Mouse (Mus musculus): ENCODE measurements at regions not wholly inside any gene's neighbourhood (a gene's known extent, or its start where the extent isn't known, plus 50 kb on each side); places are given as distances from the start of the nearest gene placed in this dataset.
A peak's percentile ranks its signal among the peaks of the same experiment; 100 is the strongest.

DNA sequence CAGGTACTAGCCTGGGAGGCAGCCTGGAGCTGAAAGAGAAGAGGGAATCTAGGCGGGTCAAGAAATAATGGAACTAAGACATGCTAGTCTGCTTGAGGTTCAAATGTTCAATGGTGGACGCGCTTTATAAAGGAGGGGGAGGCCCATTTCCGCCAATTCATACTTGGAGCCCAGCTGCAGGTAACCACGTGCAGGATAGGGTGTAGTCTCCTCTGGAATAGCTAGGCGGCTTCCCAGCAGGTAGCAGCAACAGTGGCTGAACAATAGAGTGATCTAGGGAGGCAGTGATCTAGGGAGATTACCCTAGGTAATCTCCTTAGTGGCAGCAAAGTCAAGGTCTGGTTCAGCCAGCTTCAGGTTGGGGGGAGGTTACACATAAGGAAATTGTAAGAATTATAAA, 134.6 kb downstream of the Sh2d4b start:
- DNase-seq (ENCODE audit: low spot score), result no peak

DNA sequence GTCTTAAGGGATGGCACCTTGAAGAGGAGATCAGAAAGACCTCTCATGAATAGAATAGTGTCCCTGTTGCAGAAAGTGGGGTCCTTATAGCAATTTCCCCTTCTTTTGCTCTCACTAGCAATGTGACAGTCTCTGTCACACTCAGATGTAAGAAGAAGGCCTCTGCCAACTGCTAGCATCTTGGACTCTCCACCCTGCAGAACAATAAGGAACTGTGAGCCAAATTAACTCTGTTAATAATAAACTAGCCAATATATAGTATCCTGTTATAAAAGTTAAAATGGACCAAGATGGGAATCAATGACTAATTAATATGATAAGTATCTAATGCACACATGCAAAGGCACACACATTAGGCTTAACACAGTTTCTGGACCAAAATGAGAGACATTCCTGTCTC, 152.5 kb downstream of the Sh2d4b start:
- no peak for DNase-seq (ENCODE audit: low spot score)

- peak; percentile 10 for DNase-seq (ENCODE audit: low spot score)
Measured at GRCm38 (mm10) chr14:40731861-40732260, 161.2 kb downstream of the Sh2d4b start.

DNA sequence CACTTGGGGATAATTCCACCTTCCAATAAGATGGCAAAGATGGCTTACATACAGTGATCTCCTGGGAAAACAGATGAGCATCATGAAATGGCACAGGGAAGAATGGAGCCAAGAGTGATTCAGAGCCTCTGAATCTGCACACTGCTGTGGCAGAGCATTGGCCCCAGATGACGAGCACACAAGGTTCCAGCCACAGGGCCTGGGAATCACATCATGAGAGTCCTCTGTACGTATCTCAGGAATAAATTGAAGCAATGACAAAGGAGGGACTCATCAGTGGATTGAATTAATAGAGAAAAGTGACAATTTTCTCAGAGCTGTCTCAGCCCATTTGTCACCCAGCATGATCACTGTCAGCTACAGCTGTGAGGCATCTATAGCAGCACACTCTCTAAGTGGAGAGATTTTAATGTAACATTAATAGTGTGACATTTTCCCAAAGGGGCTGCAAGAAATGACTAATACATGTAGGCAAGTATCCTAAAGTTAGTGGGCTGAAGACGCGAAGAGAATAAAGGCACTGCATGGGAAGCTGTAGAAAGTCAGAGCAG, 184.0 kb downstream of the Sh2d4b start:
- no peak for DNase-seq (ENCODE audit: low spot score)

GRCm38 (mm10) chr14:40707419-40707818, 185.6 kb downstream of the Sh2d4b start:
- no peak for DNase-seq (ENCODE audit: low spot score)

GRCm38 (mm10) chr14:40703451-40703850, 189.6 kb downstream of the Sh2d4b start:
- DNase-seq (ENCODE audit: low spot score), result peak; percentile 11

GRCm38 (mm10) chr14:40681711-40682110, 211.4 kb downstream of the Sh2d4b start:
- DNase-seq (ENCODE audit: low spot score), result no peak

GRCm38 (mm10) chr14:40653558-40653957, 239.5 kb downstream of the Sh2d4b start:
- no peak for DNase-seq (ENCODE audit: low spot score)
